Mouse (Mus musculus): ENCODE data around the gene Agpat2. TPM values are rescaled to one million over a fixed set of nuclear protein-coding genes. Genes with fewer than 3 reads are reported as not detected.

The Agpat2 gene
- polyA plus RNA-seq, 1 experiment: 31.3 TPM

- Histone ChIP-seq H3K79me2 (ENCODE audit: control insufficient read depth, insufficient read depth) (no peaks in the 10 kb centered on the region), H3ac (ENCODE audit: control insufficient read depth, insufficient read length) (no peak within 1 kb of the TSS), H3K36me3 (ENCODE audit: control insufficient read depth, insufficient read depth) (no peaks in the 10 kb centered on the region), H3K27me3 (ENCODE audit: control insufficient read depth, insufficient read depth, insufficient read length) (peaks cover 25% of the 10 kb centered on the region), H3K4me3 (no peak within 1 kb of the TSS), H3K4me2 (ENCODE audit: low read depth) (peak within 1 kb of the TSS; percentile 58)
- TF ChIP-seq MAX (IDR thresholded peaks at IDR 0.05; ENCODE audit: low read depth) (no peak), REST (IDR thresholded peaks at IDR 0.05; ENCODE audit: insufficient read depth, insufficient read length) (no peak), TCF12 (IDR thresholded peaks at IDR 0.05; ENCODE audit: insufficient read depth, poor library complexity, severe bottlenecking) (no peak), CEBPB (IDR thresholded peaks at IDR 0.05; ENCODE audit: insufficient read depth, poor library complexity, severe bottlenecking) (no peak), MYOD1 (IDR thresholded peaks at IDR 0.05; ENCODE audit: control insufficient read depth in 1 of 3, insufficient read length in 2 of 3, low read depth in 2 of 3) (no peak), POLR2A (IDR thresholded peaks at IDR 0.05; ENCODE audit: insufficient read length, low read depth) (peak; percentile 25), MYOG (IDR thresholded peaks at IDR 0.05; ENCODE audit: control insufficient read depth in 1 of 3, insufficient read depth in 1 of 3, insufficient read length in 2 of 3, low read depth in 2 of 3) (no peak), TCF3 (IDR thresholded peaks at IDR 0.05; ENCODE audit: insufficient read length, low read depth) (no peak), POLR2AphosphoS2 (IDR thresholded peaks at IDR 0.05; ENCODE audit: insufficient read length, low read depth) (no peak), E2F4 (IDR thresholded peaks at IDR 0.05; ENCODE audit: insufficient read depth) (no peak), USF1 (IDR thresholded peaks at IDR 0.05; ENCODE audit: low read depth) (peak; percentile 81), SRF (IDR thresholded peaks at IDR 0.05; ENCODE audit: control insufficient read depth, insufficient read length, low read depth) (no peak)
Observed at GRCm38 (mm10) chr2:26586294-26587043, 17.7 kb downstream of the Agpat2 start, which contains the start of gene Gm20532. TSS of gene Gm20532 (plus strand) at chr2:26586639.

- H3K79me2 ChIP-seq (ENCODE audit: control insufficient read depth, insufficient read depth): no peaks in the 10 kb centered on the region
- no peak overlapping the region for H3K4me2 ChIP-seq (ENCODE audit: low read depth)
- peaks cover 25% of the 10 kb centered on the region for H3K27me3 ChIP-seq (ENCODE audit: control insufficient read depth, insufficient read depth, insufficient read length)
- no peak overlapping the region for H3ac ChIP-seq (ENCODE audit: control insufficient read depth, insufficient read length)
- no peaks in the 10 kb centered on the region for H3K36me3 ChIP-seq (ENCODE audit: control insufficient read depth, insufficient read depth)
- TF ChIP-seq E2F4 (IDR thresholded peaks at IDR 0.05; ENCODE audit: insufficient read depth) (no peak), MAX (IDR thresholded peaks at IDR 0.05; ENCODE audit: low read depth) (no peak), TCF3 (IDR thresholded peaks at IDR 0.05; ENCODE audit: insufficient read length, low read depth) (no peak), REST (IDR thresholded peaks at IDR 0.05; ENCODE audit: insufficient read depth, insufficient read length) (no peak), POLR2AphosphoS2 (IDR thresholded peaks at IDR 0.05; ENCODE audit: insufficient read length, low read depth) (no peak), SRF (IDR thresholded peaks at IDR 0.05; ENCODE audit: control insufficient read depth, insufficient read length, low read depth) (no peak), MYOG (IDR thresholded peaks at IDR 0.05; ENCODE audit: control insufficient read depth in 1 of 3, insufficient read depth in 1 of 3, insufficient read length in 2 of 3, low read depth in 2 of 3) (no peak), TCF12 (IDR thresholded peaks at IDR 0.05; ENCODE audit: insufficient read depth, poor library complexity, severe bottlenecking) (no peak), USF1 (IDR thresholded peaks at IDR 0.05; ENCODE audit: low read depth) (no peak), POLR2A (IDR thresholded peaks at IDR 0.05; ENCODE audit: insufficient read length, low read depth) (no peak), MYOD1 (IDR thresholded peaks at IDR 0.05; ENCODE audit: control insufficient read depth in 1 of 3, insufficient read length in 2 of 3, low read depth in 2 of 3) (no peak), CEBPB (IDR thresholded peaks at IDR 0.05; ENCODE audit: insufficient read depth, poor library complexity, severe bottlenecking) (no peak)
- H3K4me3 ChIP-seq: no peak overlapping the region
Observed at GRCm38 (mm10) chr2:26585713-26586112, 18.5 kb downstream of the Agpat2 start.

- H3K4me3 ChIP-seq: no peak overlapping the region
- no peak overlapping the region for H3ac ChIP-seq (ENCODE audit: control insufficient read depth, insufficient read length)
- no peaks in the 10 kb centered on the region for H3K79me2 ChIP-seq (ENCODE audit: control insufficient read depth, insufficient read depth)
- TF ChIP-seq POLR2A (IDR thresholded peaks at IDR 0.05; ENCODE audit: insufficient read length, low read depth) (no peak), MYOG (IDR thresholded peaks at IDR 0.05; ENCODE audit: control insufficient read depth in 1 of 3, insufficient read depth in 1 of 3, insufficient read length in 2 of 3, low read depth in 2 of 3) (no peak), USF1 (IDR thresholded peaks at IDR 0.05; ENCODE audit: low read depth) (no peak), MAX (IDR thresholded peaks at IDR 0.05; ENCODE audit: low read depth) (no peak), TCF12 (IDR thresholded peaks at IDR 0.05; ENCODE audit: insufficient read depth, poor library complexity, severe bottlenecking) (no peak), SRF (IDR thresholded peaks at IDR 0.05; ENCODE audit: control insufficient read depth, insufficient read length, low read depth) (no peak), POLR2AphosphoS2 (IDR thresholded peaks at IDR 0.05; ENCODE audit: insufficient read length, low read depth) (no peak), CEBPB (IDR thresholded peaks at IDR 0.05; ENCODE audit: insufficient read depth, poor library complexity, severe bottlenecking) (no peak), TCF3 (IDR thresholded peaks at IDR 0.05; ENCODE audit: insufficient read length, low read depth) (no peak), REST (IDR thresholded peaks at IDR 0.05; ENCODE audit: insufficient read depth, insufficient read length) (no peak)
- H3K4me2 ChIP-seq (ENCODE audit: low read depth): no peak overlapping the region
- H3K27me3 ChIP-seq (ENCODE audit: control insufficient read depth, insufficient read depth, insufficient read length): peaks cover 25% of the 10 kb centered on the region
- H3K36me3 ChIP-seq (ENCODE audit: control insufficient read depth, insufficient read depth): no peaks in the 10 kb centered on the region
Observed at GRCm38 (mm10) chr2:26583640-26584039, 20.6 kb downstream of the Agpat2 start.

GRCm38 (mm10) chr2:26582741-26583140 lies 21.5 kb downstream of the Agpat2 start:
- TF ChIP-seq SRF (IDR thresholded peaks at IDR 0.05; ENCODE audit: control insufficient read depth, insufficient read length, low read depth) (no peak), POLR2AphosphoS2 (IDR thresholded peaks at IDR 0.05; ENCODE audit: insufficient read length, low read depth) (no peak), MYOG (IDR thresholded peaks at IDR 0.05; ENCODE audit: control insufficient read depth in 1 of 3, insufficient read depth in 1 of 3, insufficient read length in 2 of 3, low read depth in 2 of 3) (no peak), CEBPB (IDR thresholded peaks at IDR 0.05; ENCODE audit: insufficient read depth, poor library complexity, severe bottlenecking) (no peak), E2F4 (IDR thresholded peaks at IDR 0.05; ENCODE audit: insufficient read depth) (no peak), TCF3 (IDR thresholded peaks at IDR 0.05; ENCODE audit: insufficient read length, low read depth) (no peak), MAX (IDR thresholded peaks at IDR 0.05; ENCODE audit: low read depth) (no peak), MYOD1 (IDR thresholded peaks at IDR 0.05; ENCODE audit: control insufficient read depth in 1 of 3, insufficient read length in 2 of 3, low read depth in 2 of 3) (no peak), USF1 (IDR thresholded peaks at IDR 0.05; ENCODE audit: low read depth) (no peak), REST (IDR thresholded peaks at IDR 0.05; ENCODE audit: insufficient read depth, insufficient read length) (no peak), POLR2A (IDR thresholded peaks at IDR 0.05; ENCODE audit: insufficient read length, low read depth) (no peak), TCF12 (IDR thresholded peaks at IDR 0.05; ENCODE audit: insufficient read depth, poor library complexity, severe bottlenecking) (no peak)
- Histone ChIP-seq H3K79me2 (ENCODE audit: control insufficient read depth, insufficient read depth) (no peaks in the 10 kb centered on the region), H3K27me3 (ENCODE audit: control insufficient read depth, insufficient read depth, insufficient read length) (peaks cover 25% of the 10 kb centered on the region), H3K4me3 (no peak overlapping the region), H3K4me2 (ENCODE audit: low read depth) (no peak overlapping the region), H3K36me3 (ENCODE audit: control insufficient read depth, insufficient read depth) (no peaks in the 10 kb centered on the region), H3ac (ENCODE audit: control insufficient read depth, insufficient read length) (no peak overlapping the region)
